Mouse (Mus musculus): ENCODE data around the gene Krt16. TPM values are rescaled to one million over a fixed set of nuclear protein-coding genes. Genes with fewer than 3 reads are reported as not detected.
"Not testable (repeated sequence)": the region's sequence is repeated elsewhere in the genome, so short reads cannot be mapped to it uniquely, and the experiment has no call there.

The Krt16 gene
- polyA plus RNA-seq, 1 experiment from 2014 or later: not detected

- Histone ChIP-seq H3K4me3 (no peak overlapping the region), H3K27ac (no peak overlapping the region), H3K9me3 (no peaks in the 10 kb centered on the region), H3K4me1 (replicated peaks) (no peaks in the 10 kb centered on the region), H3K9ac (no peak overlapping the region), H3K36me3 (no peaks in the 10 kb centered on the region), H3K27me3 (no peaks in the 10 kb centered on the region), H3K4me2 (no peak overlapping the region)
- WGBS: 75% methylated on average over 5 of the region's 5 CpGs
- no peak for ATAC-seq (ENCODE audit: low FRiP score)
Observed at GRCm38 (mm10) chr11:100254360-100255090, 5.8 kb upstream of the Krt16 start.

GRCm38 (mm10) chr11:100246471-100246870, 2.2 kb downstream of the Krt16 start:
- not testable (repeated sequence) for H3K27ac ChIP-seq; ATAC-seq (ENCODE audit: low FRiP score); H3K36me3 ChIP-seq; H3K4me2 ChIP-seq; H3K9me3 ChIP-seq; H3K9ac ChIP-seq; H3K4me1 ChIP-seq (replicated peaks); H3K4me3 ChIP-seq; H3K27me3 ChIP-seq
- 72% methylated on average over 7 of the region's 7 CpGs for WGBS

GRCm38 (mm10) chr11:100240272-100240671, 8.4 kb downstream of the Krt16 start:
- not testable (repeated sequence) for H3K4me3 ChIP-seq; H3K9me3 ChIP-seq; H3K36me3 ChIP-seq; H3K9ac ChIP-seq; ATAC-seq (ENCODE audit: low FRiP score); H3K27me3 ChIP-seq; H3K27ac ChIP-seq; H3K4me2 ChIP-seq; H3K4me1 ChIP-seq (replicated peaks)
- WGBS: 89% methylated on average over 4 of the region's 4 CpGs

- Histone ChIP-seq H3K9me3 (peaks cover 7% of the 10 kb centered on the region; the same call in 1 of the 2 replicates), H3K27me3 (no peaks in the 10 kb centered on the region), H3K4me2 (no peak overlapping the region), H3K4me3 (no peak overlapping the region), H3K4me1 (replicated peaks) (no peaks in the 10 kb centered on the region), H3K36me3 (no peaks in the 10 kb centered on the region), H3K9ac (no peak overlapping the region), H3K27ac (no peak overlapping the region)
- ATAC-seq (ENCODE audit: low FRiP score): no peak
- 68% methylated on average over 8 of the region's 8 CpGs for WGBS
Observed at GRCm38 (mm10) chr11:100221741-100222140, 27.0 kb downstream of the Krt16 start.

GRCm38 (mm10) chr11:100219304-100219703, 29.4 kb downstream of the Krt16 start:
- no peak overlapping the region for H3K4me3 ChIP-seq
- ATAC-seq (ENCODE audit: low FRiP score): no peak
- no peaks in the 10 kb centered on the region for H3K36me3 ChIP-seq
- H3K27ac ChIP-seq: no peak overlapping the region
- H3K9me3 ChIP-seq: no peaks in the 10 kb centered on the region
- H3K4me1 ChIP-seq (replicated peaks): no peaks in the 10 kb centered on the region
- H3K4me2 ChIP-seq: no peak overlapping the region
- no peak overlapping the region for H3K9ac ChIP-seq
- WGBS: 94% methylated on average over 4 of the region's 4 CpGs
- H3K27me3 ChIP-seq: no peaks in the 10 kb centered on the region

GRCm38 (mm10) chr11:100208542-100208941, 40.2 kb downstream of the Krt16 start:
- Histone ChIP-seq H3K4me2 (no peak overlapping the region), H3K9me3 (no peaks in the 10 kb centered on the region), H3K9ac (no peak overlapping the region), H3K4me1 (replicated peaks) (no peaks in the 10 kb centered on the region), H3K27me3 (0 out of 2 replicates have a peak, but pooled peaks cover 2% of the 10 kb centered on the region), H3K36me3 (no peaks in the 10 kb centered on the region), H3K27ac (no peak overlapping the region), H3K4me3 (no peak overlapping the region)
- WGBS: 72% methylated on average over 6 of the region's 6 CpGs
- no peak for ATAC-seq (ENCODE audit: low FRiP score)

GRCm38 (mm10) chr11:100207498-100207897, 41.2 kb downstream of the Krt16 start, which contains the start of gene Krt14:
TSS of gene Krt14 (minus strand) at chr11:100207548.
- H3K9me3 ChIP-seq: no peaks in the 10 kb centered on the region
- H3K27me3 ChIP-seq: 0 out of 2 replicates have a peak, but pooled peaks cover 2% of the 10 kb centered on the region
- no peaks in the 10 kb centered on the region for H3K4me1 ChIP-seq (replicated peaks)
- no peak within 1 kb of the TSS for H3K27ac ChIP-seq
- H3K4me3 ChIP-seq: no peak within 1 kb of the TSS
- no peak for ATAC-seq (ENCODE audit: low FRiP score)
- H3K9ac ChIP-seq: no peak within 1 kb of the TSS
- H3K4me2 ChIP-seq: no peak within 1 kb of the TSS
- WGBS: 93% methylated on average over 8 of the region's 8 CpGs
- no peaks in the 10 kb centered on the region for H3K36me3 ChIP-seq

- ATAC-seq (ENCODE audit: low FRiP score): no peak
- Histone ChIP-seq H3K36me3 (no peaks in the 10 kb centered on the region), H3K4me3 (no peak overlapping the region), H3K9ac (no peak overlapping the region), H3K27me3 (no peaks in the 10 kb centered on the region), H3K4me2 (no peak overlapping the region), H3K9me3 (no peaks in the 10 kb centered on the region), H3K27ac (no peak overlapping the region), H3K4me1 (replicated peaks) (no peaks in the 10 kb centered on the region)
- 22% methylated on average over 6 of the region's 6 CpGs for WGBS
Observed at GRCm38 (mm10) chr11:100203448-100203847, 45.3 kb downstream of the Krt16 start.

GRCm38 (mm10) chr11:100202906-100203305, 45.8 kb downstream of the Krt16 start:
- H3K4me1 ChIP-seq (replicated peaks): no peaks in the 10 kb centered on the region
- no peak overlapping the region for H3K27ac ChIP-seq
- no peak overlapping the region for H3K9ac ChIP-seq
- no peak for ATAC-seq (ENCODE audit: low FRiP score)
- no peaks in the 10 kb centered on the region for H3K27me3 ChIP-seq
- H3K36me3 ChIP-seq: no peaks in the 10 kb centered on the region
- no peak overlapping the region for H3K4me2 ChIP-seq
- H3K4me3 ChIP-seq: no peak overlapping the region
- H3K9me3 ChIP-seq: no peaks in the 10 kb centered on the region
- 79% methylated on average over 4 of the region's 4 CpGs for WGBS

- no peaks in the 10 kb centered on the region for H3K9me3 ChIP-seq
- H3K4me1 ChIP-seq (replicated peaks): no peaks in the 10 kb centered on the region
- no peaks in the 10 kb centered on the region for H3K36me3 ChIP-seq
- H3K9ac ChIP-seq: no peak overlapping the region
- WGBS: 45% methylated on average over 8 of the region's 8 CpGs
- ATAC-seq (ENCODE audit: low FRiP score): no peak
- H3K4me3 ChIP-seq: no peak overlapping the region
- H3K4me2 ChIP-seq: no peak overlapping the region
- H3K27ac ChIP-seq: no peak overlapping the region
- no peaks in the 10 kb centered on the region for H3K27me3 ChIP-seq
Observed at GRCm38 (mm10) chr11:100200104-100200820, 48.4 kb downstream of the Krt16 start.

- 77% methylated on average over 4 of the region's 4 CpGs for WGBS
- Histone ChIP-seq H3K9ac (no peak overlapping the region), H3K27me3 (no peaks in the 10 kb centered on the region), H3K36me3 (no peaks in the 10 kb centered on the region), H3K27ac (no peak overlapping the region), H3K4me1 (replicated peaks) (no peaks in the 10 kb centered on the region), H3K4me2 (no peak overlapping the region), H3K4me3 (no peak overlapping the region), H3K9me3 (no peaks in the 10 kb centered on the region)
- no peak for ATAC-seq (ENCODE audit: low FRiP score)
Observed at GRCm38 (mm10) chr11:100198666-100199065, 50.0 kb downstream of the Krt16 start.

All from hindbrain, embryonic 13.5 days (tissue).